In the genomic region with DNA sequence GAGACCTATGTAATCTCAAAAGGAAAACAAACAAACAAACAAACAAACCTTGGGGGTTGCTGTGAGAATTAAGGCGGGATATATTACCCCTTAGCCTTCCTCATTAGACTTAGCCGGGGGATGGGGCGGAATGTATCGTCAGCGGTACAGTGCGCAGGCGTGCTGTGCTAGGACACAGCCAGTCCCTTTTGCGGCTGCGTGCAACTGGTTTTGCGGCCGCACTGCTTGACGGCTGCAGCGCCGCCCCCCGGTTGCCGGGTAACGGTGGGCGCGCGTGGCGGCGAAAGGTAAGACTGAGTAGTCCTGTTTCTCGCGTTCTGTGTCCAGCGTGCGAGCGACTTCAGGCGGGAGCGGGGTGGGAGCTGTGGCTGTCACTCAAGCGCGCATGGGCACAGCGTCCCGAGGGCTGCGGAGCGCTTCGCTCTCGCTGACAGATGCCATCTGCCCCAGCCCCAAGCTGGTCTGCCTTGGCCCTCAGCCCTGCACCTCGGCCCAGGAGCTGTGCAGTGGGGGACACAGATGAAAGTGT, we compare ENCODE assay signal across 8 mouse cellular contexts. TPM values are rescaled to one million over a fixed set of nuclear protein-coding genes. Genes with fewer than 3 reads are reported as not detected.
DNase-seq lines count a peak whose midpoint lies in the region; ATAC-seq and TF ChIP-seq lines count a peak whose summit lies in the region.

Gene Tsen2, plus strand, starts transcription at position 223 of the 529 bp plus-strand sequence.

- under 1% methylated on average over 38 of the region's 38 CpGs for WGBS in forebrain, embryonic 13.5 days
- WGBS in large intestine, adult 2 months, result under 1% methylated on average over 38 of the region's 38 CpGs
- under 1% methylated on average over 38 of the region's 38 CpGs for WGBS in liver, postnatal 0 days (ENCODE audit: insufficient replicate concordance)
- WGBS in neural tube, embryonic 14.5 days, result 0% methylated on average over 36 of the region's 38 CpGs

- peaks cover 4% of the 10 kb centered on the region; the same call in 1 of the 2 replicates for H3K27me3 ChIP-seq in E14TG2a.4 (ENCODE audit: insufficient read depth, low read length)
- H3K27me3 ChIP-seq in forebrain, embryonic 13.5 days, result no peaks in the 10 kb centered on the region
- no peaks in the 10 kb centered on the region for H3K27me3 ChIP-seq in liver, postnatal 0 days (ENCODE audit: insufficient read depth, low read length)
- H3K27me3 ChIP-seq in neural tube, embryonic 14.5 days (ENCODE audit: control insufficient read depth, insufficient read depth, low read length), result no peaks in the 10 kb centered on the region

- H3K4me1 ChIP-seq in E14TG2a.4 (replicated peaks; ENCODE audit: low read depth, low read length), result peaks cover 47% of the 10 kb centered on the region
- peaks cover 12% of the 10 kb centered on the region; the same call in 1 of the 2 replicates for H3K4me1 ChIP-seq in forebrain, embryonic 13.5 days
- H3K4me1 ChIP-seq in liver, postnatal 0 days (ENCODE audit: insufficient read depth), result peaks cover 13% of the 10 kb centered on the region
- H3K4me1 ChIP-seq in neural tube, embryonic 14.5 days (ENCODE audit: control insufficient read depth, insufficient read depth, low read length), result peaks cover 6% of the 10 kb centered on the region; the same call in 1 of the 2 replicates

- intact Hi-C loops in heart, postnatal 10 days (cut with DNase I), result no loop called here

- peak; percentile 14; the same call in 1 of the 2 replicates for TF ChIP-seq EP300 in liver, postnatal 0 days (IDR thresholded peaks at IDR 0.05; ENCODE audit: low read depth)

- H3K36me3 ChIP-seq in E14TG2a.4 (ENCODE audit: insufficient read depth, low read length), result peaks cover 25% of the 10 kb centered on the region
- H3K36me3 ChIP-seq in forebrain, embryonic 13.5 days (ENCODE audit: poor library complexity, severe bottlenecking), result peaks cover 19% of the 10 kb centered on the region
- peaks cover 10% of the 10 kb centered on the region; the same call in 1 of the 2 replicates for H3K36me3 ChIP-seq in liver, postnatal 0 days (replicated peaks; ENCODE audit: insufficient read depth, low read length)
- peaks cover 15% of the 10 kb centered on the region; the same call in 1 of the 2 replicates for H3K36me3 ChIP-seq in neural tube, embryonic 14.5 days (ENCODE audit: control insufficient read depth, insufficient read depth, low read length)

- H3K4me3 ChIP-seq in E14TG2a.4 (replicated peaks; ENCODE audit: low read length), result peak within 1 kb of the TSS; percentile 92
- peak within 1 kb of the TSS; percentile 71 for H3K4me3 ChIP-seq in forebrain, embryonic 13.5 days
- peak within 1 kb of the TSS; percentile 69 for H3K4me3 ChIP-seq in liver, postnatal 0 days (ENCODE audit: low read depth, low read length)
- peak within 1 kb of the TSS; percentile 65 for H3K4me3 ChIP-seq in neural tube, embryonic 14.5 days (ENCODE audit: low read depth, low read length)

- H3K9ac ChIP-seq in forebrain, embryonic 13.5 days, result peak within 1 kb of the TSS; percentile 81
- peak within 1 kb of the TSS; percentile 79 for H3K9ac ChIP-seq in liver, postnatal 0 days (replicated peaks)
- peak within 1 kb of the TSS; percentile 76 for H3K9ac ChIP-seq in neural tube, embryonic 14.5 days (replicated peaks; ENCODE audit: low read depth, low read length)

- no peaks in the 10 kb centered on the region for H3K9me3 ChIP-seq in E14TG2a.4 (ENCODE audit: low read length)
- no peaks in the 10 kb centered on the region for H3K9me3 ChIP-seq in forebrain, embryonic 13.5 days (replicated peaks)
- H3K9me3 ChIP-seq in liver, postnatal 0 days (ENCODE audit: low read length), result no peaks in the 10 kb centered on the region
- no peaks in the 10 kb centered on the region for H3K9me3 ChIP-seq in neural tube, embryonic 14.5 days (ENCODE audit: control insufficient read depth, low read length)

- peak; percentile 96 for ATAC-seq in forebrain, embryonic 13.5 days
- ATAC-seq in liver, postnatal 0 days, result peak; percentile 92
- peak; percentile 95 for ATAC-seq in neural tube, embryonic 14.5 days (ENCODE audit: low read depth)

- H3K4me2 ChIP-seq in forebrain, embryonic 13.5 days, result peak within 1 kb of the TSS; percentile 77
- peak within 1 kb of the TSS; percentile 97 for H3K4me2 ChIP-seq in liver, postnatal 0 days (ENCODE audit: low read depth, low read length)
- peak within 1 kb of the TSS; percentile 77 for H3K4me2 ChIP-seq in neural tube, embryonic 14.5 days (ENCODE audit: low read depth, low read length)

- no peak for TF ChIP-seq CTCF in E14TG2a.4 (conservative IDR thresholded peaks at IDR 0.05; ENCODE audit: low read length)
- peak; percentile 34 for TF ChIP-seq CTCF in liver, postnatal 0 days (IDR thresholded peaks at IDR 0.05; ENCODE audit: low read depth)

- DNase-seq in c-Kit-positive CD71-positive TER-119-positive erythroid progenitor cells, embryonic 14.5 days (ENCODE audit: low spot score), result peak; percentile 92
- DNase-seq in heart, postnatal 10 days, result peak; percentile 98 to 99
- DNase-seq in large intestine, adult 2 months (ENCODE audit: low read depth, low spot score), result peak; percentile 88
- DNase-seq in liver, postnatal 0 days, result peak; percentile 97
- DNase-seq in testis, postnatal 10 days (ENCODE audit: low spot score), result peak; percentile 98

- peak within 1 kb of the TSS; percentile 73 for H3K27ac ChIP-seq in forebrain, embryonic 13.5 days
- peak within 1 kb of the TSS; percentile 62 for H3K27ac ChIP-seq in liver, postnatal 0 days (ENCODE audit: low read depth)
- peak within 1 kb of the TSS; percentile 83 for H3K27ac ChIP-seq in neural tube, embryonic 14.5 days (ENCODE audit: low read depth, low read length)

RNA-seq across cellular contexts. Expression of gene Tsen2, which starts in this region (rescaled TPM):
- 35.0 and 36.9 TPM in 2 replicates for polyA plus RNA-seq in forebrain, embryonic 13.5 days (2015; fragmentation: Nextera tagmentation; extraction: Ambion mirVana)
- 10 to 100 TPM in 1 of 2 experiments, 1 to 10 TPM in 1; 8.2 to 11.5 TPM for total RNA-seq in heart, postnatal 10 days (2021)
- polyA plus RNA-seq in large intestine, adult 2 months (2012; rRNA removed), result 3.8 and 4.1 TPM in 2 replicates
- 7.1 and 7.5 TPM in 2 replicates for polyA plus RNA-seq in liver, postnatal 0 days (2015; fragmentation: Nextera tagmentation; extraction: Ambion mirVana)
- 39.3 and 40.4 TPM in 2 replicates for polyA plus RNA-seq in neural tube, embryonic 14.5 days (2014; fragmentation: Nextera tagmentation; extraction: Ambion mirVana)

Comparison
In these comparisons a context has a peak if more than half of its experiments do, and no peak if none do; other contexts are left out.
1. Peak in every context shown above with its lines: DNase-seq, ATAC-seq, H3K4me3 ChIP-seq and H3K27ac ChIP-seq.